Mouse (Mus musculus) MEL (cell line): ENCODE data around the gene Elp5.

Experiments used
- CTCF ChIP-seq, 3 experiments: IDR thresholded peaks in 2 of 3; conservative IDR thresholded peaks in 1 of 3; 2 replicates each; pipeline ENCODE4 v1.5.1; 2011 to 2012; ENCODE audit warnings: low read length in 3 of 3, low read depth in 2 of 3, mild to moderate bottlenecking in 2 of 3, improper control_type of control experiment in 1 of 3, inconsistent platforms in 1 of 3, mixed read lengths in 1 of 3, moderate library complexity in 1 of 3; ENCODE audit not compliant: control insufficient read depth in 1 of 3, insufficient read depth in 1 of 3, poor library complexity in 1 of 3, severe bottlenecking in 1 of 3
- HCFC1 ChIP-seq: IDR thresholded peaks from 2 replicates; pipeline ENCODE4 v1.6.1; 2012; ENCODE audit warnings: low read depth, mild to moderate bottlenecking, inconsistent platforms, low read length, improper control_type of control experiment, moderate library complexity
- MAX ChIP-seq: IDR thresholded peaks from 2 replicates; pipeline ENCODE4 v1.6.1; 2011; ENCODE audit warnings: low read length, improper control_type of control experiment
- MYC ChIP-seq: IDR thresholded peaks from 2 replicates; pipeline ENCODE4 v1.6.1; 2011; ENCODE audit warnings: low read depth, mild to moderate bottlenecking, low read length, improper control_type of control experiment, moderate library complexity
- POLR2A ChIP-seq, 2 experiments: IDR thresholded peaks; 2 replicates each; pipeline ENCODE4 v1.6.1; 2011 to 2012; ENCODE audit warnings: low read length in 2 of 2, mild to moderate bottlenecking in 2 of 2, control low read depth in 1 of 2, improper control_type of control experiment in 1 of 2, low read depth in 1 of 2, moderate library complexity in 1 of 2; ENCODE audit not compliant: control insufficient read depth in 1 of 2, insufficient read depth in 1 of 2, poor library complexity in 1 of 2
- SIN3A ChIP-seq: IDR thresholded peaks from 2 replicates; pipeline ENCODE4 v1.6.1; 2012; ENCODE audit warnings: low read length, improper control_type of control experiment, inconsistent platforms
- TAL1 ChIP-seq: IDR thresholded peaks from 2 replicates; pipeline ENCODE4 v1.6.1; 2012; ENCODE audit warnings: mild to moderate bottlenecking, inconsistent platforms, low read length, moderate library complexity, mixed read lengths
- TCF12 ChIP-seq: IDR thresholded peaks from 2 replicates; pipeline ENCODE4 v1.6.1; 2014; ENCODE audit warnings: low read depth, mild to moderate bottlenecking, inconsistent platforms, low read length, improper control_type of control experiment, moderate library complexity
- ZC3H11A ChIP-seq: IDR thresholded peaks from 2 replicates; pipeline ENCODE4 v1.6.1; 2012; ENCODE audit warnings: low read depth, mild to moderate bottlenecking, inconsistent platforms, low read length, improper control_type of control experiment

DNA sequence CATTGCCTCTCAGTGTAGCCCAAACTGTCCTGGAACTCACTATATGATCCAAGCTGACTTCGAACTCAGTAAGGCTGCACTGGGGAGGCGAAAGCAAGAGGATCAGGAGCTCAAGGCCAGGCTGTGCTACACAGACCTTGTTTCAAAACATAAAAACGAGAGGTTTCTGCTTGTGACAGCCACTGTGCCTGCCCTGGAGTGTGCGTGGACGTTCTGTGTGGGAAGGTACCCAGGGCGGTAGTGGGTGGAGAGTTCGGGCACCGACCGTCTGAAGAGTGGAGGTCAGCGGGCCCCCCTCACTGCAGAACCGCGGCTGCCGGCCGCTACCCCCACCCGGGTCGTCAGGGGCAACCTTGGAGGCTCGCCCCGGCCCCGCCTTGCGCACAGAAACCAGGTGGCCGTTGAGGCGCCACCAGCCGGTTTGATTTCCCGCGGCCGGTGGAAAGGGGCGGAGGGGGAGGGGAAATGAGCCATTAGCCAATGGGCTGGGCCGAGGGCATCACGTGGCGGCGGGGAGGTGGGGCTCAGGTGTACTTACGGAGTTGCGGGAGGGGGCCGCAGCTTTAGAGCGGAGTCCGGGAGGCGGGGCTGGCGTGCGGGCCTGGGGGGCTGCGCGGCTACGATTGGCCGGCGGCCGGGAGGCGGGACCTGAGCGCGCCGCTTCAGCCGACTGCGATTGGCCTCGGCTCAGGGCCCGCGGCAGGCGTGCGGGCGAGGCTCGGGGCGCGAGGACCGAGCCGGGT is 47.0 kb downstream of the Elp5 start, which contains the start of gene Ybx2:
- TF ChIP-seq TAL1 (no peak), ZC3H11A (no peak), TCF12 (no peak), POLR2A (IDR thresholded peaks at IDR 0.05; ENCODE audit: control insufficient read depth in 1 of 2, insufficient read depth in 1 of 2, low read depth in 1 of 2, low read length in 2 of 2, poor library complexity in 1 of 2) (peak; percentile 32 to 43; a peak in 1 of 4 replicates), CTCF (IDR thresholded peaks at IDR 0.05 in 2 of 3, conservative IDR thresholded peaks at IDR 0.05 in 1 of 3; ENCODE audit: control insufficient read depth in 1 of 3, insufficient read depth in 1 of 3, low read depth in 2 of 3, low read length in 3 of 3, poor library complexity in 1 of 3, severe bottlenecking in 1 of 3) (peak in 1 of 3 experiments; percentile 20; a peak in 1 of 6 replicates), MAX (peak; percentile 78), HCFC1 (peak; percentile 65), SIN3A (peak; percentile 71), MYC (no peak)
